Mouse (Mus musculus) midbrain, embryonic 12.5 days (tissue): ENCODE data around the gene Il4ra. TPM values are rescaled to one million over a fixed set of nuclear protein-coding genes. Genes with fewer than 3 reads are reported as not detected.
A peak's percentile ranks its signal among the peaks of the same experiment; 100 is the strongest.

Experiments used
- ATAC-seq: fragments of 200-750 bp; cut with Nextera tagmentation; 2 replicates; pipeline ENCODE4 v1.8.0; 2017; ENCODE audit warnings: low read depth, moderate TSS enrichment, moderate library complexity; ENCODE audit not compliant: low FRiP score
- H3K27ac ChIP-seq: fragments of 300-500 bp; sonication (generic); replicated peaks from 2 replicates; pipeline ENCODE4 v1.5.1; 2016; ENCODE audit warnings: mild to moderate bottlenecking
- H3K27me3 ChIP-seq: fragments of 300-500 bp; sonication (generic); 2 replicates; pipeline ENCODE4 v1.6.1; 2016; ENCODE audit warnings: mild to moderate bottlenecking
- H3K36me3 ChIP-seq: fragments of 300-500 bp; sonication (generic); 2 replicates; pipeline ENCODE4 v1.6.1; 2016
- H3K4me1 ChIP-seq: fragments of 300-500 bp; sonication (generic); 2 replicates; pipeline ENCODE4 v1.6.1; 2016
- H3K4me2 ChIP-seq: fragments of 300-500 bp; sonication (generic); replicated peaks from 2 replicates; pipeline ENCODE4 v1.6.1; 2016; ENCODE audit warnings: mild to moderate bottlenecking, moderate library complexity
- H3K4me3 ChIP-seq: fragments of 300-500 bp; sonication (generic); 2 replicates; pipeline ENCODE4 v1.5.1; 2016; ENCODE audit warnings: mild to moderate bottlenecking
- H3K9ac ChIP-seq: fragments of 300-500 bp; sonication (generic); replicated peaks from 2 replicates; pipeline ENCODE4 v1.6.1; 2016; ENCODE audit warnings: mild to moderate bottlenecking, moderate library complexity
- H3K9me3 ChIP-seq: fragments of 300-500 bp; sonication (generic); 2 replicates; pipeline ENCODE4 v1.6.1; 2016; ENCODE audit warnings: mild to moderate bottlenecking
- WGBS: fragments of 180-500 bp; shearing (Covaris S2); methylation state at CpG from one replicate; pipeline ENCODE4 v1.1.7; 2016; 5-methylcytosine and 5-hydroxymethylcytosine counted together
- polyA plus RNA-seq: library from polyadenylated mRNA; unstranded; fragments of >200 nt; fragmentation: Nextera tagmentation; extraction: Ambion mirVana; gene quantifications from 2 replicates; pipeline ENCODE4 v1.2.1, GENCODE M21; 2016

The Il4ra gene
- polyA plus RNA-seq, 1 experiment from 2014 or later, result 6.1 TPM

DNA sequence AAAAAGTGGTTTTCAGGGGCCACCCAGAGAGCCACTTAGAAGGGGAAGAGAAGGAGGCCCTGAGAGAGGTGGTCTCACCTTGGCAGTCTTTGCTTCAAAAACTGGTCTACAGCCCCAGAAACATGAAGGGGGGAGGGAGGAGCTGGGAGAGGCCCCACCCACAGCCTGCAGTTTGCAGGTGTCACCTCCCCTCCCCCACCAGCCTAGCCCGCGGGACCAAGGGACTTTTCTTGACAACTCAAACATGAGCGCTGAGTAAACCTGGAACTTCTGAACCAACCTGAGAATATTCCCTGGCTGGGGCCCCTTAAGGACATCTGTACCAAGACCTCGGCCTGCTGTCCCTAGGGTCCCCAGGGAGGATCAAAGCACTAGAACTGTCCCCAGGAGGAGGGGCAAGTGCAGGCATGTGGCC, 53.8 kb downstream of the Il4ra start:
- WGBS, result 79% methylated on average over 4 of the region's 4 CpGs
- Histone ChIP-seq H3K9me3 (no peaks in the 10 kb centered on the region), H3K4me1 (no peaks in the 10 kb centered on the region), H3K27ac (no peak overlapping the region), H3K36me3 (no peaks in the 10 kb centered on the region), H3K27me3 (0 out of 2 replicates have a peak, but pooled peaks cover 4% of the 10 kb centered on the region), H3K4me2 (no peak overlapping the region), H3K4me3 (no peak overlapping the region), H3K9ac (no peak overlapping the region)
- no peak for ATAC-seq

DNA sequence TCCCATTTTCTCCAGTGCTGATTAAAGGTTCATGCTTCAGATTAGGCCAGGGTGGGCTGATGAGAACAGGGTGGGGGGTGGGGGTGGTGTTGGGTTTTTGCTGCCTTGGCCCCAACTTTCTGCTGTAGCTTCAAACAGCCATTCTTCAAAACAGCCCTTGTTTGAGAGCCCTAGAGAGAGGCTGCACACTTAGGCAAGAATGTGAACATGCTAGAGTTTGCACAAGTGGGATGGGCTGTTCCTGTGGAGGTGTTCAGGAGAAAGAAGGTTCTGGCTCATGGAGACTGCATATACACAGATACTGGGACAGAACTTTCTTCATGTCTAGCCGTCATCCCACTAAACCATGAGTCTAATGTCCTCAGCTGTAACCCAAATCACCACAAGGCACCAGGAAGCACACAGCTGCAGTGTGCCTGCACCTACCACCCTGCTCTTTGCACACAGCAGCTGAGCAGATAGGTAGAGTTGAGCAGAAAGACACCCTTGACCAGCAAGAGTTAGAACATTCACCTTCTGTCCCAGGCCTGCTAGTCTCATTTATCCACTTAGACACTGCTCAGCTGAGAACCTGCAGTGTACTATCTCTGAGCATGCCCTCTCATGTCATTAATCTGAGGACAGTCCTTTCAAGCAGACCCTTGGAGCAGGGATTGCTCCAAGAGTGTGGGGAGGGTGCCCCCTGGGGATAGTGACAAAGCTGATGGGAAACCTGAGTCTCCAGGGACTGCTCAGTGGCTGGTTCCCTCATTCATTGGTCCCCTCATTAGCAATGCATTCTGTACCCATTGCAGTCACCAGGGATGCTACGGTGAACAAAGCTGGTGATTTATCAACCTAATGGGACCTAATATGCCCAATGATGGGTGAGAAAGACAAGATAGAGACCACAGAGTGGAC, 54.6 kb downstream of the Il4ra start:
- ATAC-seq, result no peak
- Histone ChIP-seq H3K4me2 (no peak overlapping the region), H3K4me3 (no peak overlapping the region), H3K27ac (no peak overlapping the region), H3K9ac (no peak overlapping the region), H3K9me3 (no peaks in the 10 kb centered on the region), H3K4me1 (no peaks in the 10 kb centered on the region), H3K36me3 (no peaks in the 10 kb centered on the region), H3K27me3 (0 out of 2 replicates have a peak, but pooled peaks cover 4% of the 10 kb centered on the region)
- WGBS, result 73% methylated on average over 2 of the region's 2 CpGs

DNA sequence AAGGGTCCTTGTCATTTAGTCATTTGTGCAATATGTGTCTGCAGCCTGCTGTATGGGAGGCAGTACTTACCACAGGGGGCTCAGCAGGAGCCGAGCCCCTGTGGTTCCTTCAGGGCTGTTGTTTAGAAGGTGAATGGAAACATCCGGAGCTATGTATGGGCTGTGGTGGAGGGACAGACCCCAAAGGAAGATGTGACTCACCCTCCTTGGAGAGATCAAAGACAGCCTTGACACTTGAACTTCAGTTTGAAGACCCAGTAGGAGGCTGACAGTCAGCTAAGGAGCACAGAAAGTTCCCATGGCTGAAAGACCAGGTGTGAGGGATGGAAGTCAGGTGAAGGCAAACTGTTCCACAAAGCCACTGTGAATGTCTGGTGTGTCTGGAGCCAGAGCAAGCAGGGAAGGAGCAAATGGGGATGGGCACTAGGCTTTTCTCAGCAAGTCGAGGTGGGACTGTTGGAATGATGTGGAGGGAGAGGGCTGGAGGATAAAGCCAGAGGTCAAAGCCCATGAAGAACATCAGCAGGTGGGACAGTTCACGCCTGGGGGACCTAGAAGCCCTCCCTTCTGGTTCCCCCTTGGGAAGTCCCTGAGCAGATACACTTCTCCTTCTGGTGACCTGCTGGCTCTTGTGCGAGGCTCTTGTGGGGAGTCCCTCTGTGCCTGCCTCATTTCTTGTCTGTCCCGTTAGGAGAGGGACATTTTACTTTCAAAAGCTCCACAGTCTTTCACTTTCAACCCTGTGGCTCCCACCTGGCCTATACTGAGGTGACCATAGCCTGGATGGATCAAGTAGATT, 55.7 kb downstream of the Il4ra start:
- H3K27me3 ChIP-seq, result 0 out of 2 replicates have a peak, but pooled peaks cover 4% of the 10 kb centered on the region
- no peaks in the 10 kb centered on the region for H3K9me3 ChIP-seq
- H3K4me2 ChIP-seq, result no peak overlapping the region
- H3K4me1 ChIP-seq, result no peaks in the 10 kb centered on the region
- H3K4me3 ChIP-seq, result no peak overlapping the region
- no peak overlapping the region for H3K9ac ChIP-seq
- WGBS, result 61% methylated on average over 6 of the region's 6 CpGs
- no peaks in the 10 kb centered on the region for H3K36me3 ChIP-seq
- no peak overlapping the region for H3K27ac ChIP-seq
- no peak for ATAC-seq

DNA sequence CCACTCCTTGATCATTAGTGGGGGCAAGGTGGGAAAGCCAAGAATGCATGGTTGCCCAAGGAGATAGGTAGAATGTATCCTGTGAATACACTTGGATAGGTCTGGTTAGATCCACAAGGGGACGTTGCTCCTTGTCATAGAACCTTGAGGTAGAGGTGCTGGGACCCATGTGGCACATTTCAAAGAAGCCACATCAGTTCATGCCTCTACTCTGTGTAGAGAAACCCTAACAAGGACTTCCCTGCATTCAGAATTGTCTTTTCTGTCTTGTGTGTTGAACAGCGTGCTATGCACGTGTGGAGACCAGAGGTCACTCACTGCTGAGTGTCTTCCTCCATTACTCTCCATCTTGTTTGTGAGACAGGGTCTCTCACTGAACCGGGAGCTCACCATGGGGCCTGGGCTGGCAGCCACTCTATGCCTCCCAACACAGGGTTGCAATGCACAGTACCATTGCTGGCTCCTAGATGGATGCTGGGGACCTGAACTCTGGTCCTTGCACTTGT, 56.3 kb downstream of the Il4ra start:
- Histone ChIP-seq H3K4me1 (no peaks in the 10 kb centered on the region), H3K27me3 (0 out of 2 replicates have a peak, but pooled peaks cover 4% of the 10 kb centered on the region), H3K9ac (no peak overlapping the region), H3K27ac (no peak overlapping the region), H3K9me3 (no peaks in the 10 kb centered on the region), H3K36me3 (no peaks in the 10 kb centered on the region), H3K4me2 (no peak overlapping the region), H3K4me3 (no peak overlapping the region)
- ATAC-seq, result no peak
- 80% methylated on average over 4 of the region's 4 CpGs for WGBS

DNA sequence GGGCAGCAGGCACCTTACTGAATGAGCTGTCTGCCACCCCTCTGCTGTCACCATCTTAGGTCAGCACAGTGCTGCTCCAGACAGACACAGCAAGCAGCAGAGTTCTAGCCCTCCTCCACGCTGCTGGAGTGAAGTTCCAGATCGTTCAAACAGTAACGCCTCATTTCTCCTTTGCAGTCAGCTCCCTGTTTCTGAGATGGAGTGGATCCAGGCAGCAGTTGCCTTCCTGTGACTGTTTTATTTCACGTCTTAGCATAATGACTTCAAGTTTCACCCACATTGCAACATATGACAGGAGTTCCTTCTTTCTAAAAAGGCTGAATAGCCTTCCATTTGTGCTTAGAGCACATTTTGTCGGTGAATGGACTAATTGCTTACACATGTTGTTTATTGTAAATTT, 61.7 kb downstream of the Il4ra start:
- H3K36me3 ChIP-seq, result no peaks in the 10 kb centered on the region
- no peak overlapping the region for H3K4me3 ChIP-seq
- no peak overlapping the region for H3K4me2 ChIP-seq
- 92% methylated on average over 5 of the region's 5 CpGs for WGBS
- no peaks in the 10 kb centered on the region for H3K4me1 ChIP-seq
- no peak overlapping the region for H3K27ac ChIP-seq
- no peak overlapping the region for H3K9ac ChIP-seq
- H3K27me3 ChIP-seq, result no peaks in the 10 kb centered on the region
- no peaks in the 10 kb centered on the region for H3K9me3 ChIP-seq
- ATAC-seq, result no peak

DNA sequence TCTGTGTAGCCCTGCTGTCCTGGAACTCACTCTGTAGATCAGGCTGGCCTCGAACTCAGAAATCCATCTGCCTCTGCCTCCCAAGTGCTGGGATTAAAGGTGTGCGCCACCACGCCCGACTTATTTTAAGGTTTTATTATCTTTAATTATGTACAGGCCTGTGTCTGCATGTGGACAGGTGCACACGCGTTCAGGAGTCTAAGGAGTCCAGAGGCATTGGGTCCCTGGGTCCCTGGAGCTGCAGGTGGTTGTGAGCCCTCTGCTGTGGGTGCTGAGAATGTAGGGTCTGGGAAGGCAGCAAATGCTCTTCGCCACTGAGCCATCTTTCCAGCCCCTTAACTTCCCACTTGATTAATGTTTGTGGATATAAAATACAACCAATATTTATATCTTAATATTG, 63.5 kb downstream of the Il4ra start:
- 87% methylated on average over 7 of the region's 7 CpGs for WGBS

DNA sequence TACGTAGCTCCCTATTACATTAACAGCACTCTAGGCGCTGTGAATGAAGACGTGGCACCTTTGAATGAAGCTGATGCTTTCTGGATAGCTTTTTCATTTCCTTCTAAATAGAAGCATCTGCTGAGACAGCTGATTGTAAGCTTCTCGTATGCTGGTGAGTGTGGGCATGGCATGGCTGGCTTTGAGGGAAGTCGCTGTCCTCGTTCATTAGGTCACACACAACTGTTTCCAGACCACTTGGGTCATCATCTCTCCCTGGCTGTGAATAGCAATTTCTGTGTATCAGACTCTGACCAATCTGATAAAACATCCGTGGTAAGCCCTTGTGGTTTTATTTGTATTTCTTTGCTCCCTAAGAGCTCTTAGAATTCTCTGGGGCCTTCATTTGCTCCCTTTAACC, 66.1 kb downstream of the Il4ra start:
- H3K9me3 ChIP-seq, result no peaks in the 10 kb centered on the region
- no peak for ATAC-seq
- no peak overlapping the region for H3K4me2 ChIP-seq
- no peak overlapping the region for H3K9ac ChIP-seq
- WGBS, result 90% methylated on average over 7 of the region's 7 CpGs
- no peak overlapping the region for H3K27ac ChIP-seq
- no peak overlapping the region for H3K4me3 ChIP-seq
- H3K36me3 ChIP-seq, result no peaks in the 10 kb centered on the region
- no peaks in the 10 kb centered on the region for H3K27me3 ChIP-seq
- no peaks in the 10 kb centered on the region for H3K4me1 ChIP-seq

More for the DNA sequence above, 63.5 kb downstream of the Il4ra start:
- Histone ChIP-seq H3K9me3 (no peaks in the 10 kb centered on the region), H3K4me2 (no peak overlapping the region), H3K27ac (no peak overlapping the region), H3K36me3 (no peaks in the 10 kb centered on the region), H3K4me1 (no peaks in the 10 kb centered on the region), H3K4me3 (no peak overlapping the region), H3K9ac (no peak overlapping the region), H3K27me3 (no peaks in the 10 kb centered on the region)
- no peak for ATAC-seq

DNA sequence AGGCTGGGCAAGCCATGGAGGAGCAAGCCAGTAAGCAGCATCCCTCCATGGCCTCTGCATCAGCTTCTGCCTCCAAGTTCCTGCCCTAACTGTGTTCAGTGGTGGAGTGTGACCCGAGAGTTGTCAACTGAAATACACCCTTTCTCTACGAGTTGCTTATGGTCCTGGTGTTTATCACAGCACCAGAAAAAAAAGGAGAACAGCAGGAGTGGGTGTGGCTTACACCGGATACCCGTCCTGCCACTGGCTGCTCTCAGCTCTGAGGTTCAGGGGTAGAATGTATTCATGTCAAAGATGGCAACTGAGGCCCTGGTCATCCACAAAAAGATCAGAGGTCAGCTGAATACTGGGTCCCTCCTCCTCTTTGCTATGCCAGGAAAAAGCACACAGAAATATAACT, 68.2 kb downstream of the Il4ra start:
- H3K27ac ChIP-seq, result no peak overlapping the region
- no peaks in the 10 kb centered on the region for H3K4me1 ChIP-seq
- ATAC-seq, result no peak
- 83% methylated on average over 4 of the region's 4 CpGs for WGBS
- H3K4me2 ChIP-seq, result no peak overlapping the region
- no peaks in the 10 kb centered on the region for H3K36me3 ChIP-seq
- no peak overlapping the region for H3K9ac ChIP-seq
- H3K9me3 ChIP-seq, result no peaks in the 10 kb centered on the region
- no peak overlapping the region for H3K4me3 ChIP-seq
- H3K27me3 ChIP-seq, result no peaks in the 10 kb centered on the region

DNA sequence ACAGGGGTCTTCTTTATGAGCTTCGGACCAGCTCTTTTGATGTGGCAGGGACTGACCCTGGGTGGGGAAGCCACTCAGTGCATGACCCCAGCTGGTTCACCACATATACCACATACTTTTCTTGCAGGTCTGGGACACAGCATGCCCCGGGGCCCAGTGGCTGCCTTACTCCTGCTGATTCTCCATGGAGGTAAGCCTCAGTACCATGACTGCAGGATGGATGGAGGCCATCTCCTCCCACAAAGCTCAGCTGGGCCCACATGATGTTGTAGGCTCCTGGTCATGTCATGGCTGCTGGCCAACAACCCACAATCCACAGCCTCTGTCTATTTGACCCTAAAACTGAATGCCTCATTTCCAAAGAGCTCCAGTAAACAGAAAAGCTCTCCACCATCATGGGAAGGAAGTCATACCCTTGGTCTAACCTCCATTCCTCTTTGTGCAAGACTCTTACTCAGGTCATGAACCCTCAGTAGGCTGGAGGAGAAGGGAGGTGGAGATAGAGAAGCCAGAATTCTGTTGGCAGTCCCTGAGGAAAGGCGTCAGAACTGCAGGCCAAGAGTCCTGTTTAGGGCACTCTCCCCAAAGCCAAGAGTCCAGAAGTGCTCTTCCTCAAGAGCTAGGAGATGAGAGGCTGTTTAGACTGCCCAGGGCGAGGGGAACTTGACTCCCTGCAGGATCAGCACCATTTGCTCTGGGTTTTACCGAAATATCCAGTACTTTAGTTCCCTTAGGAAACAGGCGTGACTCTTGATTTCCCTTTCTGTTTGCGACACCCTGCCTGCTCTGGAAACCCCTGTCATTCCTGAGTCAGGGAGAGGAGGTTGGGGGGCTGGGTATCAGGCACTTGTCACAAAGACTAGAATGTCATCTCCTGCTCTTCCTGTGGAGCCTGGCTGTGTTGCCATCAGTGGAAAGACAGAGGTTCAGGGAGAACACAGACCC, 71.1 kb downstream of the Il4ra start:
- no peaks in the 10 kb centered on the region for H3K9me3 ChIP-seq
- no peak for ATAC-seq
- 72% methylated on average over 7 of the region's 7 CpGs for WGBS
- H3K9ac ChIP-seq, result no peak overlapping the region
- H3K27ac ChIP-seq, result no peak overlapping the region
- H3K4me1 ChIP-seq, result no peaks in the 10 kb centered on the region
- H3K4me3 ChIP-seq, result no peak overlapping the region
- no peak overlapping the region for H3K4me2 ChIP-seq
- no peaks in the 10 kb centered on the region for H3K27me3 ChIP-seq
- H3K36me3 ChIP-seq, result no peaks in the 10 kb centered on the region

DNA sequence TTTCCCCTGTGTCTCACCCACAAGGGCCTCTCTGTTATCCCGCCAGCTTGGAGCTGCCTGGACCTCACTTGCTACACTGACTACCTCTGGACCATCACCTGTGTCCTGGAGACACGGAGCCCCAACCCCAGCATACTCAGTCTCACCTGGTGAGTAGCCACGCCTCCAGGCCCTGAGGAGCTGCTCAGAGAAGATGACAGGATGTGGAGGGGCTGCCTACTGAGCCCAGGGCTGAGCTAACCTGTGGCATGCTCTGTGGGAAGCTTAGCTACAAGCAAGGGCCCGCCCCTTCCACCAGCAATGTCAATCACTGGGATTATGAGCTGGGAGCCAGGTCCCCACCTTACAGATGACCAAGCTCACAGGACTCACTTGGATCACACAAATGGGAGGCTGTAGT, 73.3 kb downstream of the Il4ra start:
- Histone ChIP-seq H3K4me3 (no peak overlapping the region), H3K27ac (no peak overlapping the region), H3K27me3 (no peaks in the 10 kb centered on the region), H3K9me3 (0 out of 2 replicates have a peak, but pooled peaks cover 5% of the 10 kb centered on the region), H3K4me2 (no peak overlapping the region), H3K36me3 (no peaks in the 10 kb centered on the region), H3K4me1 (no peaks in the 10 kb centered on the region), H3K9ac (no peak overlapping the region)
- peak; percentile 16; the same call in 1 of the 2 replicates for ATAC-seq
- WGBS, result 71% methylated on average over 4 of the region's 4 CpGs

DNA sequence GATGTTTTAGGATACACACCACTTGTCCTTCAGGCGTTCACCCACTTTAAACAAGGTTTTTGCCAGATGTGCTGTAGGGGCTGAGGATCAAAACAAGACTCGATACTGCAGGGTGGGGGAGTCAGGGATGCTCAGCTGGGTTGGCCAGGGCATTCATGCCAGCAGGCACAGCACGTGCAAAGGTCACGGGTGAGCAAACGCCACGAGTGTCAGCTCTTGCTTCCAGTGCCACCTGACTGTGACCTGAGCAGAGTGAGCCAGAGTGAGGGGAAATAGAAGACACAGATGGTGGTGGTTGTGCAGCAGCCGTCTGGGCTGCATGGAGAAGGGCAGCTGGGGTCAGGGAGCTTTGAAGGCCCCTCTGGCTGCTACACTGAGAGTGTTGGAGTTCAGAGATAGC, 73.9 kb downstream of the Il4ra start:
- H3K27me3 ChIP-seq, result no peaks in the 10 kb centered on the region
- 69% methylated on average over 7 of the region's 7 CpGs for WGBS
- H3K4me3 ChIP-seq, result no peak overlapping the region
- ATAC-seq, result no peak
- no peak overlapping the region for H3K9ac ChIP-seq
- H3K4me2 ChIP-seq, result no peak overlapping the region
- 0 out of 2 replicates have a peak, but pooled peaks cover 5% of the 10 kb centered on the region for H3K9me3 ChIP-seq
- no peak overlapping the region for H3K27ac ChIP-seq
- no peaks in the 10 kb centered on the region for H3K36me3 ChIP-seq
- no peaks in the 10 kb centered on the region for H3K4me1 ChIP-seq
